Mouse (Mus musculus): ENCODE measurements around the gene H3f3b.

DNA sequence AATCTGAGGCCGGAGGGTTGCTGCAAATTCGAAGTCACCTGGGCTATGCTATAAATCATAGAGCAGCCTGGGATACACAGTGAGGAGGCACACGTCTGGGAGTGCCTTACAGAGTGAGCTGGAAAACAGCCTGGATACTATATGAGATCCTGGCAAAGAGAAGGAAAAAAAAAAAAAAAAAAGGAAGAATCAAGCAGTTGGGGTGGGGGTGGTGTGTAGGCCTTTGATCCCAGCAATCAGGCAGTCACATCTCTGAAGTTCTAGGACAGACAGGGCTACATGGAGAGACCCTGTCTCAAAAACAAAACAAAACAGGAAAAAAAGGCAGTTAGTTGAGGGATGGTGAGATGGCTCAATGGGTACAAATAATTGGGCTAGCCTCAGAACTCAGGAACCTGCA lies 8.9 kb upstream of the H3f3b start:
- TF ChIP-seq CTCF (IDR thresholded peaks at IDR 0.05; ENCODE audit: control insufficient read depth, insufficient read depth, low read length) (no peak), POLR2A (IDR thresholded peaks at IDR 0.05; ENCODE audit: borderline replicate concordance, control insufficient read depth, low read depth, low read length) (no peak)

Data from bone marrow, adult 2 months (tissue).